Mouse (Mus musculus): Measurements from ENCODE around the gene Cdk15.

DNA sequence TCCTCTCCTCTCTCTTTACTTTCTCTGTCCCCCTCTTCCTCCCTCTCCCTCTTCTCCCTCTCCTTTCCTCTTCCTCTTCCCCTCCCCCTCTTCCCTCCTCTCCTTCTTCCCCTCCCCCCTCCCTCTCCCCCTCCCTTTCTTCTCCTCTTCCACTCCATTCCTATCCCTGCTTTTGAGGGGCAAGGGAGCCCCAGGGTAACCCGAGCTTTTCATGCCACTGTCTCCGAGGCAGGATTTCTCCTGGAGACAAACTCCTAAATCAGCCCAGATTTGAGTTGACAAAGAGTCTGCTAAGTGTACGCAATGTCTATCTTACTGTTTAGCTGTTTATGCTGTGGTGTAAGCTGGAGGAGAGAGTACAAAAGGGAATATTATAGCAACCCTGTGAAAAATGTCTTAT is 85.0 kb downstream of the Cdk15 start:
- TF ChIP-seq POLR2A (IDR thresholded peaks at IDR 0.05; ENCODE audit: extremely low read depth, insufficient read depth, low read length): no peak
- no peak for TF ChIP-seq CTCF (IDR thresholded peaks at IDR 0.05; ENCODE audit: low read depth, low read length)
